Mouse (Mus musculus): ENCODE data around the gene Gnas.

Gnas gene

GRCm38 (mm10) chr2:174284011-174284410, at the start of gene Gnas:
Gene Gnas (plus strand): TSS chr2:174284320.
- DNase-seq, result peak; percentile 19 to 31

GRCm38 (mm10) chr2:174242431-174242830, 41.7 kb upstream of the Gnas start:
- DNase-seq, result no peak

DNA sequence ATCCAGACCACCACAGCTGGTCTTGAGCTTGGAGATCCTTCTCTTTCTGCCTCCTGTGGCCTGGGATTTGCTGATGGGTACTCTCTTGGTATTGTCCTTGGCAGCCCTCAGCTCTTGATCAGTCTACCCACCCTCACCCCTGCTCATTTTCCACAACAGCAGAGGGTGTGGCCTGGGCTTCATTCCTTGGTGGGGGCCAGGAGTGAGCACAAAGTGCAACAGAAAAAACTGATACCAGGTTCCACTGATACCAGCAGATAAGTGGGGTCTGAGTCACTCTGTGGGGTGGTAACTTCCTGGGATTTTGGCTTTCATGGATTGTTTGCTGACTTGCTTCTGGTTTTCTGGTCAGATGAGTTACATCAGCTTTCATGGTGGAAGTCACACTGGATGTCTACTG, 32.2 kb upstream of the Gnas start:
- no peak for DNase-seq

DNA sequence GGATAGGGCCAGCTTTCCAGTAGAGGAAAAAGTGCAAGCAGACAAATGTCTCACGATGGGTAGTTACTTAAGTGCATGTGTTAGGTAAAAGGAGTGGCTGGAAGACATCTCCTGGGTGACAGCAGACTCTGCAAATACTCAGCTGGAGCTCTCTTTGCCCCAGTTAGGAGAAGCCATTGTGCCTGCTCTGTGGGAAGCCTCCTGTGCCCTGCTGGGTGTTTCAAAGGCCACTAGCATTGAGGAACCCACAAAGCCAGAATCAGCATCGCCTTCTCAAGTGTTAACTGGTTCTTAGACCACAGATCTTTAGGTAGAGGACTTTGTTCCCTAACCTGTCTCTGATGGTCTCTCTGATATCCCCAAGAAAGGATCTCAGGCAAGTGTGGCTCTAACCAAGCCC, 26.8 kb upstream of the Gnas start:
- DNase-seq, result no peak

GRCm38 (mm10) chr2:174260004-174260403, 24.1 kb upstream of the Gnas start:
- DNase-seq, result no peak

GRCm38 (mm10) chr2:174260908-174261800, 23.0 kb upstream of the Gnas start:
- no peak for DNase-seq

- DNase-seq, result no peak
Measured at GRCm38 (mm10) chr2:174261801-174262200, 22.3 kb upstream of the Gnas start.

DNA sequence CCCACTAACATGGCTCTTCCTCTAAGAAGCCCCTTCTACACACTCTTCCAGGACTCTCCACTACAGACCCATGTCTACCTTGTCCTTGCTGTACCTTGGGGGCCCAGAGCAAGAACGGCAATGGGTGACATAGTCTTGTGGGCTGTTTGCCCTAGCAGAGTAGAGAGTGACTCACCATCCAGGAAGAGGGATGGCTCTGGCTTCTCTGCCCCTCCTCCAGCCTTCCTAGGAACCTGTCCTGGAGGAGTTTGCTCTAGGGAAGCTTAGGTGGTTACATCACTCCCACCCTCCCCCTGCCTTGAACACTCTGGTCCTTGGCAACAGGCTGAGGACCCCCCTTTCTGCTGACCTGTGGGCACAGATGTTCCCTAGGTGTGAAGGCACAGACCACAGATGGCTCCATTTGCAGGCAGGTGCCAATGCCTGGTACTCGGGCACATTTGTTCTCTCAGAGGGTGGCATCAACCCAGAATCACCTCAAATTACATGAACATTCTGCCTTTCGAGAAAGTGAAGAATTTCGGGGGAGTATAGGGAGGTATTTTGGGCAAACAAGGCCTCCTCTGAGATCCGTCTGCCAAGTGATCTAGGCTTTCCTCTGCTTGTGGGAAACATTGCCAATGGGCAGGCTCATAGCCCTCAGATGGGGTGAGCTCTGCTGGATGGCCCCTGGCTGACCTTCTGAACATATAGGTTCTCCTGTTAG, 20.9 kb upstream of the Gnas start:
- no peak for DNase-seq

GRCm38 (mm10) chr2:174264248-174264647, 19.9 kb upstream of the Gnas start:
- no peak for DNase-seq

DNA sequence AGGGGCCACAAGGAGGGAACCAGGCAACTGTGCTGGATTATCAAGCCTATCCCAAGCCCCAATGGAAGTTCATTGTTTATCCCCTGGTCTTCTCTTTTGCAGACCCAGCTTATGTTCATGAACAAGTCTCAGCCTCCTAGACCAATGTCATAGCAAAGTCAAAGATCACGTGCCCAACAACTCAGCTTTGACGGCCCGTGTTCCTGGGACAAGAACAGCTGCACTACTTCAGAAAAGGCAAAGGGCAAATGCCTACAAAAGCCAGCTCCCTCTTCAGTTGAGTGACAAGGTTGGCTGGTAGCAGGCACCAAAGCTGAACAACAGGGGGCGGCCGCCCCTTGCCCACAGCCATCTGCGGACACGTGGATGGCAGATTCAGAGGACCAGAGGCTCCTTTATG, 13.7 kb upstream of the Gnas start:
- no peak for DNase-seq

- DNase-seq, result no peak
Measured at GRCm38 (mm10) chr2:174271459-174271858, 12.7 kb upstream of the Gnas start.

- DNase-seq, result no peak
Measured at GRCm38 (mm10) chr2:174273131-174273530, 11.0 kb upstream of the Gnas start.

DNA sequence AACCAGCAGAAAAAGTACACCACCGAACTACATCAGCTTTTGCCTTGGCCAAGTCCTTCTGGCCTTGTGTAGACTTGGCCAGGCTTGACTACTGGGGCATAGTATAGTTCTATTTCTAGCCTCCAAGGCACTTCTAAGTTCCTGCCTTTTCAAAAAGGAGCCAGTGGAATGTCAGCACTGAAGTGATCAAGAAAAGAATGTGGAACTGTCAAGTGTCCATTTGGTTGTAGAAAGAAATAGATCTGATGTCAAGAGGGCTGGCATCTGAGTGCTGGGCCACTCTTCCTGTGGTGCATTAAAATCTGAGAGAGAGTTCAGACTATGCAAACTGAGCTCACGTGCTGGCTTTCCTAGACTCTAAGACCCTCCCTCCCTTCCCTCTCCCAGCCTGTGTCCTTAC, 10.2 kb upstream of the Gnas start:
- no peak for DNase-seq

DNA sequence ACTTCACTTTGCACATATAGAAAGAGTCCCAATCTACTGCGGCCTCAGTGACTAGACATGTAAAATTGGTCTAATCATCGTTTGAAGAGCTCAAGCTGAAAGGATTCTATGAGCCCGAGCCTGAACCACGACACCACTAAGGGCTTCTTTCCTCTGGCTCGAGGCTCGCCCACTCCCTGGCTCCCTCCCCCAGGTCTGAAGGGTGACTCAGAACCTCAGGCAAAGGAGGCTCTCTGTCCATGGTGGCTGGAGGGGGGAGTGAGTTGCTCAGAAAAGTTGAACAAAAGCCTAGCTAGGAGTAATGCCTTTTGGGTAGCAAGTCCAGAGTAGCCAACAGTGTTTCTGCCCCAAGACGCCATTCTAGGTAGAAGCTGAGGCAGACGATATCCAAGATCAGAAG, 4.3 kb upstream of the Gnas start:
- DNase-seq, result no peak

DNA sequence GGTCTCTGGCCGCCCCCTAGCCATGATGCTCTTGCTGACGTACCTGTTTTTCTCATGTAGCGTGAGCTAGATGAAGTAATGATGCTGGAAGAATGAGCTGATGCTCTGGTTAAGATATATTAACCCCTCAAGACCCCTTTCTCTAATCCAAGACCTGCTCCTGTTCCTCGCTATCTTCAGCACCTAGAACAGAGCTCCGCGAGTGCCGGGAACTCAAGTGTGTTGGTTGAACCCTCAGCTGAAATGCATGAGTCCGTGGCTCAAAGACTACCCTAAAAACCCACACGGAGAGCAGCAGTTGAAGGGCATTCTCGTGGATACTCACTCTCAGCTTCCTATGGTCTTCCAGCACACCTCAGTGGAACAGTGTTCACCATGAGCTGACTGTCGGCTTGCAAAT, 779 bp upstream of the Gnas start:
- no peak for DNase-seq

DNA sequence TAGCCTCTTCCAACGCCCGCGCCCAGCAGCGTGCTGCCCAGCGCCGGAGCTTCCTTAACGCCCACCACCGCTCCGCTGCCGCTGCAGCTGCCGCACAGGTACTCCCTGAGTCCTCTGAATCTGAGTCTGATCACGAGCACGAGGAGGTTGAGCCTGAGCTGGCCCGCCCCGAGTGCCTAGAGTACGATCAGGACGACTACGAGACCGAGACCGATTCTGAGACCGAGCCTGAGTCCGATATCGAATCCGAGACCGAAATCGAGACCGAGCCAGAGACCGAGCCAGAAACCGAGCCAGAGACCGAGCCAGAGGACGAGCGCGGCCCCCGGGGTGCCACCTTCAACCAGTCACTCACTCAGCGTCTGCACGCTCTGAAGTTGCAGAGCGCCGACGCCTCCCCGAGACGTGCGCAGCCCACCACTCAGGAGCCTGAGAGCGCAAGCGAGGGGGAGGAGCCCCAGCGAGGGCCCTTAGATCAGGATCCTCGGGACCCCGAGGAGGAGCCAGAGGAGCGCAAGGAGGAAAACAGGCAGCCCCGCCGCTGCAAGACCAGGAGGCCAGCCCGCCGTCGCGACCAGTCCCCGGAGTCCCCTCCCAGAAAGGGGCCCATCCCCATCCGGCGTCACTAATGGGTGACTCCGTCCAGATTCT, 812 bp downstream of the Gnas start:
- DNase-seq, result no peak

DNA sequence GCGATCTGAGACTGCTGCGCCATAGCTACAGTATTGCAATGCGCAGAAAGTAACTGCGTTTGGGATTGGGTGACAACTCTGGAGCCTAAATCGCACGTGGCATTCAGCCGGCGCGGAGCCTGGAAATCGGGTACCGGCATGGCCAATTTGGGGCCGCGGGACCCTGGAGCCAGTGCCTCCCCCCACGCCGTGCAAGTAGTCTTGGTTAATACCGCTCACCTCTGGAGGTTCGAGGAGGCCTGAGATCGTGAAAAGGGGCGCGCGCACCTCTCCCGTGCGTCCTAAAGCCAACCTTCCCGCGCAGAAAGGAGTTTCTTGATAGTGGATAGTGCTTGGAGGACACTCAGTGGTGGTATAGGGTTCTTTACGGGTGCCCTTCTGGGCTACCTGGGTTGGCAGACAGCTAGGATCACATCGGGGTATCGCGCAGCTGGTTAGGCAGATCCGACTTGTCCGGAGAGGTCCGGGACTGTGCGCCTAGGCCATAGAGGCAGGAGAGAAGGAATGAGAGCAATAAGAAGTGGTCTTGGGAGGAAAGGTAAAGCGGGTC, 1.9 kb downstream of the Gnas start:
- no peak for DNase-seq

- no peak for DNase-seq
Measured at GRCm38 (mm10) chr2:174287921-174288320, 3.8 kb downstream of the Gnas start.

- DNase-seq, result no peak
Measured at GRCm38 (mm10) chr2:174288673-174289430, 4.7 kb downstream of the Gnas start.

DNA sequence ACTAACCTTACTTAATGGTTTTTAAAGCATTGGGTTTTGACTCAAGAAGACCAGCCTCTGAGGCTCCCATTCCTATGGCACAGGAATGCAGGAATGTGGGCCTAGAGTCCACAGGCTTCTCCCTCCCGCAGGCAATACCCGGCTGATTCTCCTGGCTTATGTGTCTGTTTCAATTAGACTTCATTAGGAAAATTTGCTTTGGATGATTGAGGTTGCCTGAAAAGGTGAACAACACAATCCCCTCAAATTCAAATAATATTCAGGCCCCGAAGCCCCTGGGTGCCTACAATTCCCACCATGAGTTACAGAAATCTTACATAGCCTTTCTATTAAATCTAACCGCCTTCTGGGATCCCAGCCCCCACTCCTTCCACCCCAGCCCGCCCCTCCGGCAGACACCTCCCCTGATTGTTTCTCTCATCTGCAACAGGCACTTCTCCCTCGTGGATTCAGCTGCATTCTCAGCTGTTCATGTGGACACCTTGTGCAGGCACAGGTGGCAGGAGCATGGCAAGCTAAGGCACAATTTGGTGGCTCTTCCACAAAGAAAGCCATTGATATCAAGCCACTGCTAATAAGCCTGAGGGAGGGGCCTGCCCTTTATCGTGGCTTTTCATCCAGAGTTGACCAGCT, 7.0 kb downstream of the Gnas start:
- no peak for DNase-seq

GRCm38 (mm10) chr2:174291662-174292030, 7.5 kb downstream of the Gnas start:
- no peak for DNase-seq

DNA sequence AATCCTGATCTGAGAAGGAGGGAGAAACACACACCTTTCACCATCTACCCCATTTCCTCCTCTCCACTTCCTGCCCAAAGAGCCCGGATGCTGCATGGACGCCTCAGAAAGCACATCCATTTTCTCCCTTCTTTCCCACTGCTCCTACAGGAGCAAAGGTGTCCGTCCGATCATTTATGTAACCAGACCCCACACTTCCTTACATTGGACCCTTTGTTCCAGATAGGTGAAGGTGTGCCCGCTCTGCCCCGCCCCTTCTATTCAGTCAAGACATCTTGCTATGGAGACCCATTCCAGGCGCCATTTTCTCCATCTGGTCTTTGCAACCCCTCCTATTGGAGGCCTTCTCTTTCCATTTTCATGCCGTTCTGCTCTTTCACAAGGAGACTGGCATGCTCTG, 10.3 kb downstream of the Gnas start:
- no peak for DNase-seq

Measured in thymus, postnatal 36 days (tissue).